Mouse (Mus musculus) brain, embryonic 14.5 days (tissue): ENCODE results near the gene Polr2f.

Source experiments
- CTCF ChIP-seq: fragments of 200-500 bp; IDR thresholded peaks from 2 replicates; pipeline ENCODE4 v1.5.1; 2012; ENCODE audit warnings: inconsistent platforms, mild to moderate bottlenecking, moderate library complexity, borderline replicate concordance; ENCODE audit not compliant: insufficient read depth, insufficient read length; ENCODE audit errors: extremely low read depth
- POLR2A ChIP-seq: fragments of 200-500 bp; IDR thresholded peaks from 2 replicates; pipeline ENCODE4 v1.6.1; 2012; ENCODE audit warnings: mild to moderate bottlenecking, inconsistent platforms, borderline replicate concordance; ENCODE audit not compliant: poor library complexity, insufficient read depth, insufficient read length, severe bottlenecking; ENCODE audit errors: extremely low read depth

DNA sequence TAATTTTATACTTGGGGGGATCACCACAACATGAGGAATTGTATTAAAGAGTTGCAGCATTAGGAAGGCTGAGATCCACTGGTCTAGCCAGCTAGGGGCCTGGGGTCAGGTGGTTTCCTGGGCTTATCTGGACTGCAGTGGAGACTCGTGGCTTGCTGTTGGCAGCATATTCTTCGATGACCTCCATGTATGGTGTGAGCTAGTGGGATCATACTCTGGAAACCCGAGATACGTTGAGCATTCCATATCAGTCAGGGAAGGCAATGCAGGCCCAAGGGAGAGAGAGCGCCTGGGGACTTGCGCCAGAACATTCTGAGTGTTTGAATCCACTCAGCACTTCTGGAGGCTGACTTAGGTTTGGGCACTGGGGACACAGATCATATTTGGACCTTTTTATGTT, 17.1 kb upstream of the Polr2f start:
- TF ChIP-seq CTCF (no peak), POLR2A (no peak)
